Mouse (Mus musculus): Measurements from ENCODE around the gene Olfr206. TPM values are rescaled to one million over a fixed set of nuclear protein-coding genes. Genes with fewer than 3 reads are reported as not detected.
"Not testable (repeated sequence)": the region's sequence is repeated elsewhere in the genome, so short reads cannot be mapped to it uniquely, and the experiment has no call there.

Olfr206 gene
- total RNA-seq (2021): not detected
- long read RNA-seq, experiment 1: 0 reads
- long read RNA-seq, experiment 2: 0 reads

GRCm38 (mm10) chr16:59349146-59349545, at the start of gene Olfr206:
Gene Olfr206, minus strand, starts transcription at chr16:59349246.
- no peak for DNase-seq (ENCODE audit: low spot score in 2 of 2)

DNA sequence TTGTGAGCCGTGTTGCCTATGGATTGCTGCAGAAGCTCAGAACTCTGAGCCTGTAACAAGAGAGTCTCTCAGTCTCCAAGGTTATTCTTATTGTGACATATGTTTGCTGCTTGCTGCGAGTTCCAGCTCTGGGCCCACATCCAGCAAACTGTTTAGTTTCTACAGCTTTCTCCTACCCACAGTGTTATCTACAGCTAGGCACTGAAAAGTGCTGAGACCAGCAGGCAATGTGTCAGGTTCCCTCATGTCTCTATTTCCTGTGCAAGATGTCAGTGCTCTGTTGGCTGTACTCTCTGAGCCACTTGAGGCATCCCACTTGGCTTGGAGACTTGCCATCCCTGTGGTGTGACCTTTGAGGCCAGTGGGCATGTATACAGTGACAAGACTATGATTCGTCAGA, 44.3 kb upstream of the Olfr206 start:
- DNase-seq (ENCODE audit: low spot score in 2 of 2): no peak

- DNase-seq (ENCODE audit: low spot score in 2 of 2): no peak
Measured at GRCm38 (mm10) chr16:59363893-59364292, 14.8 kb upstream of the Olfr206 start, which contains the start of gene Olfr209. Gene Olfr209, minus strand, starts transcription at chr16:59363993.

GRCm38 (mm10) chr16:59331038-59331437, 18.0 kb downstream of the Olfr206 start, which contains the start of gene Olfr205:
Gene Olfr205, minus strand, starts transcription at chr16:59331138.
- no peak for DNase-seq (ENCODE audit: low spot score in 2 of 2)

DNA sequence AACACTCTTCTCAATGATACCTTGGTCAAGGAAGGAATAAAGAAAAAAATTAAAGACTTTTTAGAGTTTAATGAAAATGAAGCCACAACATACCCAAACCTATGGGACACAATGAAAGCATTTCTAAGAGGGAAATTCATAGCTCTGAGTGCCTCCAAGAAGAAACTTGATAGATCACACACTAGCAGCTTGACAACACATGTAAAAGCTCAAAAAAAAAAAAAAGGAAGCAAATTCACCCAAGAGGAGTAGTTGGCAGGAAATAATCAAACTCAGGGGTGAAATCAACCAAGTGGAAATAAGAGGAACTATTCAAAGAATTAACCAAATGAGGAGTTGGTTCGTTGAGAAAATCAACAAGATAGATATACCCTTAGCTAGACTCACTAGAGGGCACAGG, 25.8 kb downstream of the Olfr206 start:
- not testable (repeated sequence) for DNase-seq (ENCODE audit: low spot score in 2 of 2)

DNA sequence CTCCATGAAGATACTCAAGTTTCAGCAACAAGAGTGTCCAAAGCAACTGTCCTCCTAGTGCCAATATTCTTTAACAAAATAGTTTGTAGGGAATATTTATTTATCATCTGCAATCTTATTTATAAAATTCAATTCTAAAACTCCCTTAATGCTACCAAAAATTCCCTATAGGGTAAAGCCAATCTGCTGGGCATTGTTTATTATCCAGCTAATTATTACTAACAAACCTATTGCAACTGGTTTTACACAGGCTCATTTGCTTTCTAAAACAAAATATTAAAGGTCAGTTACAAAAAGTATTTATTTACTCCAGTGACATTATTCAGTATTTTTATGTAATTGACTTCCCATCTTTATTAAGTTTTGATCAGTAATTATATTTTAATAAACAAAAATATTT, 30.9 kb downstream of the Olfr206 start, which contains the start of gene Olfr204:
Gene Olfr204 (minus strand): TSS at position 101 of the 400 bp plus-strand sequence.
- DNase-seq (ENCODE audit: low spot score in 2 of 2): no peak

GRCm38 (mm10) chr16:59298581-59298980, 50.5 kb downstream of the Olfr206 start, which contains the start of gene Olfr203:
Gene Olfr203, plus strand, starts transcription at chr16:59298881.
- no peak for DNase-seq (ENCODE audit: low spot score in 2 of 2)

Other genes starting within 250 kb of the Olfr206 start
- not detected for gene Olfr193, start 237.4 kb downstream of the Olfr206 start, total RNA-seq (2021)
- not detected for gene Olfr194, start 228.2 kb downstream of the Olfr206 start, total RNA-seq (2021)
- gene Olfr195, start 202.2 kb downstream of the Olfr206 start, total RNA-seq (2021): not detected
- gene Olfr196, start 178.8 kb downstream of the Olfr206 start, total RNA-seq (2021): not detected
- gene Olfr198, start 145.7 kb downstream of the Olfr206 start, total RNA-seq (2021): not detected
- not detected for gene Olfr199, start 129.5 kb downstream of the Olfr206 start, total RNA-seq (2021)
- not detected for gene Olfr201, start 76.6 kb downstream of the Olfr206 start, total RNA-seq (2021)
- gene Olfr202, start 62.5 kb downstream of the Olfr206 start, total RNA-seq (2021): not detected
- not detected for gene Olfr203, start 50.4 kb downstream of the Olfr206 start, total RNA-seq (2021)
- not detected for gene Olfr204, start 31.0 kb downstream of the Olfr206 start, total RNA-seq (2021)
- not detected for gene Olfr205, start 18.1 kb downstream of the Olfr206 start, total RNA-seq (2021)
- not detected for gene Olfr209, start 14.7 kb upstream of the Olfr206 start, total RNA-seq (2021)
- not detected for gene Gabrr3, start 58.1 kb upstream of the Olfr206 start, total RNA-seq (2021)
- gene Riox2, start 122.5 kb upstream of the Olfr206 start, total RNA-seq (2021): 10 to 100 TPM; 20.5 to 20.8 TPM

All from adrenal gland, adult 18-20 months (tissue).